Mouse (Mus musculus): ENCODE measurements around the gene Spaca4.
A peak's percentile ranks its signal among the peaks of the same experiment; 100 is the strongest.

Spaca4 gene

GRCm38 (mm10) chr7:45726419-45726818 is 806 bp upstream of the Spaca4 start:
- no peak for DNase-seq

- DNase-seq: no peak
These were observed 462 bp downstream of the Spaca4 start for GRCm38 (mm10) chr7:45725151-45725550.

DNA sequence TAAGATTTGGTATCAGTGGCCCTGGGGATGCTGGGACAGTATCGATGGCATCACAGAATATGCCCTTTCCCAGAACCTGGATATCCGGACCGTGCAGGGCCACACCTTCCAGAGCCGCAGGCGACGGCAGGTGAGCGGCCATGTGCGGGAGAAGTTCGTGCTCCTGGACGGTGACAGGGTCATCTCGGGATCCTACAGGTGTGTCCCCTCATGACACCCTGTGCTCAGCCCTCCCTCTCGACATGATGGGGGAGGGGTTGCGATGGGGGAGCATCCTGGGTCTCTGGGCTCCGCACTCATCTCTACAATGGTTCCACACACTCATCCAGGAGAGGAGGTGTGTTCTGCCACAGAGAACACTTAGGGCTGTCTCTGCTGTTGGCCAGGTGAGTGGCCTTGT is 1.8 kb downstream of the Spaca4 start:
- DNase-seq: no peak

DNA sequence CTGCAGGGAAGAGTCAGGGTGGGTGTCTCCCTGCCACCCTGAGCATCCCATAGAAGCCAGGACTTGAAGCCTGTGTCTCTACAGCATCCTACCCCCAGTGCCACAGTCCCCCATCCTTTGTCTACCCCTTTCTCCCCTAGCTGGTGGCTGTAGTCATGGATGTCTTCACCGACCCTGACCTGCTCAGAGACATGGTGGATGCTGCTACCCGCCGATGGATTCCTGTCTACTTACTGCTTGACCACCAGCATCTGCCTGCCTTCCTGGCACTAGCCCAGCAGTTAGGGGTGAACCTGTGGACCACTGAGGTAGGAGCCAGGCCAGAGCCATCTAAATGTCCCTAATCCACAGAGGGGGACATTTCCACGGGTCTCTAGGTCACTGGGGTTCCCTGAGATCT is 2.3 kb downstream of the Spaca4 start:
- DNase-seq: no peak

- no peak for DNase-seq
These were observed 3.3 kb downstream of the Spaca4 start for GRCm38 (mm10) chr7:45722348-45722713.

DNA sequence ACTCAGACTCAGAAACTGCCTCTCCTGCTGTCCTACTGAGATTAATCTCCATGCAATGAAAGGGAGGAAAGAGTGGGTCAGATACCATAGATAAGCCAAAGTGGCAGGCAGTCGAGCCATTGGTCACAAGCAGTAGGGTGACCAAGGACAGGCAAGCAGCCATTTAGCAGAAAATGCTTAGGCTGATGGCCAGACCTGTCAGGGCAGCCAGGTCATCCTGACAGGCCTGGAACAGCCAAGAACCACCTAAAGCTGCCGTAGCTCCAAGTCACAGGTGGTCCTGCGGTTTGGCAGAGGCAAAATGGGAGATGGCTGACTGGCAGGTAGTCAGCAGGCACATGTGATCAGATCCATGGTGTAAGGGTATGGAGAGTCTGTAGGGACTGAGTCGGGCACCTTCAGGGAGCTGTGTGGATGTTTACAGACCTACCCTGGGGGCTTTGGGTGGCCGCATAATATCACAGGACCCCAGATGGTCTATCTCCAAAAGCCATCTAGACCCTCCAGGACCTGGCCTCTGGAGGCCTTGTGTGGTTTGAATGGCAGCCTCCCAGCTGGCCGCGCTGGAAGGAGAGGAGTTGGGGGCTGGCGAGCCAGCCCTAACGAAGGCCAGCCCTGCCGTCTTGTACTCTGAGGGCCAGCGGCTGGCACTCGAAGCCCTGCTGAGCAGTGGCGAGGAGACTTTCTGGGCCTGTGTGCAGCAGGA is 3.8 kb downstream of the Spaca4 start:
- DNase-seq: no peak

DNA sequence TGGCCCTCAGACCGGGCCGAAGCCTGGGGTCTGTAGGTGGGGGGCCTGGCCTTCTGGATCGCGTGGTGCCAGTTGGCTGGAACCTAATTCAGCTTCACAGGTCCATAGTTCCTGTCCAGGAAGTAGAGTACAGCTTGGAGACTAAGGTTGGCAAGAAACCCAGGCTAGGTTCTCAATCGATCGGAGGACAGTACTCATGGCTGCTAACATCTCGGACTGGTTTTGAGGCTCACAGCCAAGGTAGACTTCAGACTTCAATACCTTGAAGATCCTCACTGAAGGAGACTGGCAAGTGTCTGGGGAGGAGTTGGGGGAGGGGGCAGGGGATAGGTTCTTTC is 4.4 kb downstream of the Spaca4 start:
- DNase-seq: no peak

- DNase-seq: no peak
These were observed 5.0 kb downstream of the Spaca4 start, which contains the start of gene Fam83e for GRCm38 (mm10) chr7:45720413-45721233. Gene Fam83e (plus strand): TSS chr7:45721212.

GRCm38 (mm10) chr7:45719738-45720412 is 5.7 kb downstream of the Spaca4 start:
- DNase-seq: no peak

DNA sequence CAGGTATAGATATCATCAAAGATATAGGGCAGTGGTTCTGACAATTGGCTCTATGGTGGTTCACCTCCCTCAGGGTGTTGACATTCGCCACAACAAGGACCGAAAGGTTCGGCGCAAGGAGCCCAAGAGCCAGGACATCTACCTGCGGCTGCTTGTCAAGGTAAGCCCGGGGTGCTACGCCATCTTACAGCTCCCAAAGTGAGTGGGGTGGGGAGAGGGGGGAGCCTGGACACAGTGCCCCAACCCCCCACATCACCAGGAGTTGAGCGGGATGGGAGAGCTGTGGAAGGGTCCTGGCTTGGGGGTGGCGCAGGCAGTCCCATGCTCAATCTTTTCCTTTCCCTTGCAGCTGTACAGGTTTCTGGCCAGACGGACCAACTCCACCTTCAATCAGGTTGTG is 6.4 kb downstream of the Spaca4 start:
- no peak for DNase-seq

DNA sequence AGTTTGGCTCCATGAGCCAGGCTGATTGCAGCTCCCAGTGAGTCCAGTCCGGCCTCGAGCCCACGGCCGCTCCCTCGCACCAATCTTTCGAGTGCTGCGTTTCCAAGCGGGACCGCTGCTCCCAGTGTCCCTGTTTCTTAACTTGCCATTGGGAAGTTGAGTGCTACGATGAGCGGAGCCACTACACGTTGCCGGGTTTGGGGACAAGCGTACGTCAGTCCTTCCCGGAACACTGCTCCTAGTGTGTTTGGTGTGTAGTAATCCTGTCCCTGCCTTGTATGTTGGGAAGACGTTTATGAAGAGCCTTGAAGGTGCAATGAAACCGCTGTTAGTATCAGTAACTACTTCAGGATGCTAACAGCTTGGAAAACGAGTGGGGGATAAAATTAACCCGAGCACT is 7.3 kb downstream of the Spaca4 start:
- DNase-seq: no peak

DNA sequence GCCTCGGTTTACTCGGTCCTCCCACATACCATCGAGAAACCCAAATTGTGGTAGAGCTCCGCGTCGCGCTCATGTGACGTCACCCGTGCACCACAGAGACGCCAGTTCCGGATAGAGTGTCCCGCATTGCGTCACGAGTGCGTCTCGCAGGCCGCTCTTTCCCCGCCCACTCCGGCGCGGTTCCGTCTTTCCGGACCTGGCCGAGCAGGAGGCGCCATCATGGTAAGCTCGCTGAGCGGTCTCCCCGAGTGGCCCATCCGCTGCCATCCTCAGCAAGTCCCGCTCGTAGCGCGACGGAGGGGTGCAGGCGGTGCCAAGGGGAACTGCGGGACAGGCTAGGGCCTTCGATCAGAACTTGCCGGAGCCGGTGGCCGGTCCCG is 7.7 kb downstream of the Spaca4 start, which contains the start of gene Sphk2:
Sphk2 (minus strand) TSS at position 85 of the 380 bp plus-strand sequence.
- peak; percentile 97 for DNase-seq

- DNase-seq: no peak
These were observed 8.4 kb downstream of the Spaca4 start for GRCm38 (mm10) chr7:45716952-45717917.

- no peak for DNase-seq
These were observed 9.2 kb downstream of the Spaca4 start for GRCm38 (mm10) chr7:45716460-45716857.

- DNase-seq: no peak
These were observed 9.7 kb downstream of the Spaca4 start for GRCm38 (mm10) chr7:45715741-45716459.

DNA sequence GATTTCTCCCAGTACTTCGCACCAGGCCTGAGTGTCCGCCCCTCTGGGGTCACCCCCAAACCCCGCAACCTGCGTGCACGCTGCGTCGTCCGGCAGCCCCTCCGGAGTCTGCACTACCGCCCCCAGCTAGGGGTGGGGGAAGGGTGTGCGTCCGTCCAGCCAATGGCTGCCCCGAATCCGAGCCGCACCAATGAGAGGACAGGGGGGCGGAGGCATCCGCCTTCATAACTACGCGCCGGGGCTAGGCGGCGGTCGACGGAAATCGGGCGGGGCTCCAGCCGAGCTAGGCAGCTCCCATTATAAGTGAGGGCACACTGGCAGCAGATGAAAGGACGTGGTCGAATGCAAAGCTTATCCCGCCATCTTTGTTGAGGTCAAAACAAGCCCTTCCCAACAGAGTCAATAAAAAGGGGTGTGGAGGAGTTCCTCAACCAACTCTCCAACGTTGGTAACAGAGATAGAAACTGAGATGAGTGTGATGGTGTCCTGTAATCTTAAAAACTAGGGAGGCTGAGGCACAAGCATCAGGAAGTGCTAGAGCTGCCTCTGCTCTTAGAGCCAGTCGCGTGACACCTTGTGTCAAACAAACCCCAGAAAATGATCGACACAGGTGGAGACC is 10.4 kb downstream of the Spaca4 start, which contains the start of gene Rpl18:
Rpl18 (plus strand) TSS at position 368 of the 619 bp plus-strand sequence.
- peak; percentile 99 for DNase-seq

DNA sequence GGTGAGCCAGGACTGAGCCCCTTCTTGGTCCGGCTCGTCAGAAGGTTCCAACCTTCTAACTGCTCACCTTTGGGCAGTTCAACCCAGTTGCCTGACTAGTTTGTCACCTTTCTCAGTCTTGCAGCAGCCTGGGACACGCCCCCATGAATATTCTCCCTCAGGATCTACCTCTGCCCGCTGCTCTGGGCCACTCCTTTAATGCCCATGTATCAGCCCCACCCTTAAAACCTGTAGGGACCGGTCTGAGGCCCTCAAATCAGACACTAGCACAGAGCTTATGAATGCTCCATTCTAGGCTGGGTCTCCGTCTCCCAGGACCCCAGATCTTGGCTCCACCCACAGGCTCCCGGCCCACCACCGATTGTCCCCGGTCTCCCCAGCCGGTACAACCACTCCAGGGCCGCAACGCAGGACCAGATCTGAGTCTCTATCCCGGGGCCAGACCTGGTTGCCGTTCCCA is 11.0 kb downstream of the Spaca4 start:
- no peak for DNase-seq

GRCm38 (mm10) chr7:45713881-45714520 is 11.6 kb downstream of the Spaca4 start:
- DNase-seq: no peak

DNA sequence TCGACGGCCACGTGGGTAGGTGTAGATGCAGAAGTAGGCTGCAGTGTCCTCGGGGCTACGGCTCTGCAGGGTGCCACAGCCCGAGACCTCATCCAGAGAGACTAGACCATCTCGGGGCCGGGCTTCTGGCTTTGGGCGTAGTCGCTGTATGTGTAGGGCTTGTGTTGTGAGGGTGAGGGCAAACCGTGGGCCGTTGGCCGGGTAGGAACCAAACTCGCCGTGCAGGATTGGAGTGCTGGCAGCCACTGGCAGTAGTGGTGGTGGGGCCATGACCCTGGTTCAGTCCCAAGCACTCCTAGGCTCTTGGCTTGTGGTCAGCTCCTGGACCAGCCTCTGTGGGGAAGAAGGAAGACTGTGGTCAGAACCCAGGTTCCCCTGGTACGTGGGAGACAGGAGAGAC is 12.2 kb downstream of the Spaca4 start:
- DNase-seq: no peak

DNA sequence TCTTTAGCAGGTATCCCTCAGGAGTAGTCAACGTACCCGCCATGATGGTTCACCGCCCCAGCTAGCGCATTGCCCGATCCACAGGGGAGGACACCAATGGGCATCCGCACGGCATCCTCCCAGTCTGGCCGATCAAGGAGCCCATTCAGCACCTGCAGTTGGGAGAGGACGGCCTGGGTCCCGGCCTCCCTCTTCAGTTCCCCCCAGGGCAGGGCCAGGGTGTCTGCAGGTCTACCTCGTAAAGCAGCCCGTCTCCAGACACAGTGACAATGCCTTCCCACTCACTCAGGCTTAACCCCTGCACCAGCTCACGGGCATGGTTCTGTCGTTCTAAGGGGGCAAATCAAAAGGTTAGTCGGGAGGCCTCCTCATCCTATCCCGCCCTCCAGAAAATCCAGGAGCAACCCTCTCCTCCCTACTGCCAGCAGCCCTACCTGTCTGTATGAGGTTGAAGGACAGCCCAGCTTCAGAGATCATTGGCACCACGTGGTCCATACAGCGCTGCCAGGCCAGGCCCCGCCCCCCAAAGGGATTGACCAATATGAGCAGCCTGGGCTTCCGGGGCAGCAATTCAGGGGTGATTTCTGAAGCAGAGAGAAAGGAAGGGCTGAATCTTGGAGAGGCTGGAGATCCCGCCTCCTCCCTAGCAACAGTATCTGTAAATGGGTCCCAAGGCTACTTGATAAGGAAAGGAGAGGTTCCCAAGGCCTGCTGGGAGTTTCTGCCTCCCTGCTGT is 13.4 kb downstream of the Spaca4 start:
- no peak for DNase-seq
